Mouse (Mus musculus) spleen, postnatal 4 days (tissue): Measurements from ENCODE around the gene Atp8a2.
A peak's percentile ranks its signal among the peaks of the same experiment; 100 is the strongest.

Experiments used
- DNase-seq, 2 experiments: peaks; one replicate each; pipeline ENCODE4 v3.0.0; 2022; ENCODE audit warnings: low spot score in 2 of 2

Atp8a2 gene

DNA sequence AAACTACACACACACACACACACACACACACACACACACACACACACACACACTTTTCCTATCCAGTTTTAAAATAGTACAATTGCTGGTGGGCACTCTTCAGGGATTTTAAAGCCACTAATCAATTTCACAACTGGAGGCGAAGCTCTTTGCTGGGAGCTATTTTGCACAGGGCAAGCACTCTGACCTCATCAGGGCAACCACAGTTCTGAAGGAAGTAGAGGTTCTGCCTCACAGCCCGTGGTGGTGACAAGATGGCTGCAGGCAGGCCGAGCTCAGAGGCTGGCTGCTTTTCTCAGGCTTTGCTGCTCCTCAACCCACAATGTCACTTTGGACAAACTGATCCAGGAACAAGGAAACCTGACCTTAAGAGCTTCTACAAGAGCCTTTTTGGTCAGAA is 590.0 kb downstream of the Atp8a2 start:
- no peak for DNase-seq

- DNase-seq: peak; percentile 55 to 87
Observed at GRCm38 (mm10) chr14:59605671-59606353, 591.2 kb downstream of the Atp8a2 start.

DNA sequence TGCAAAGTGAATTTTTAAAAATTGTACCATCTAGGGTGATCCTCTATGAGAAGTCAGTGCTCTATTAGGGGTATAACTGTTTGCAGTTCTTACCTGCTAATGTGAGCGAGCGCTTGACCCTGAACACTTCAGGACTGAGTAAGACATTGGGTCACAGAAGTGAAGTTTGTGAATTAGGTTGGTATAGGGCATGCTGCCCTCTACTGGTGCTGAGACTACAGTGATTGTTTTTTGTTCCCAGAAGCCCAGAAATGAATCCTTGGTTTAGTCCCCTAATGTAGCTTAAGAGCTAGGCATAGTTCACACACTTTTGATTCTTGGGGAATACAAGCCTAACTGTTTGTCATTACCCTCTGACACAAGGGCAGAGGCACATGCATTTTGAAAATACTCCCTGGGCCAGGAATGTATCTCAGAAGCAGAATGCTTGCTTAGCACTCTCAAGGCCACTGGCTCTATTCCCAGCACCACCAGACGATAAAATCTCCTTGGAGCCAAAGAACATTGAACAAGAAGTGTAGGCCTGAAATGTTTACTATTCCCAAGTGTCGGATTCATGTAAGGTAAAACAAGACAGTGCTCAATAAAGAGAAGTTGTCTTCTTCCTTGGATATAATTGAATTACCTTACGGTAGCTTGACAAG is 592.9 kb downstream of the Atp8a2 start:
- no peak for DNase-seq

GRCm38 (mm10) chr14:59598260-59598627 is 598.7 kb downstream of the Atp8a2 start:
- no peak for DNase-seq

GRCm38 (mm10) chr14:59597398-59598259 is 599.4 kb downstream of the Atp8a2 start, which contains the start of gene Cdadc1:
TSS of gene Cdadc1 (minus strand) at chr14:59597959.
- DNase-seq: peak; percentile 94 to 98

DNA sequence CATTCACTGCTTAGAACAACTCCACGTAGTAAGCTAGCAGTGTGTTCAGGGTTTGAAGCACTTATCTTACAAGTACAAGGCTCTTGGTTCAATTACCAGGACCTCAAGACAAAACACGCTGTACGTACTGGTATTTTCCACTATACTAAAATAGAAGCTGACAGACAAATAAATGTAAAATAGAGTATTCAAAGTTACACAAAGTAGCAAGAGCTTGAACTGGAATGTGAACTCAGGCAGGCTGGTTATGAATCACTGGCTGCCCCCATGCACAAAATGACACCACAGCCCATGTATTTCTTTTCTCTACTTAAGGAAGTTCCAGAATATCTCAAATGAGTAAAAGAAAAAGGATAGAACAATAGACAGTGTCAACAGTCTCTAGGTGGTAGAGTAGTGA is 602.0 kb downstream of the Atp8a2 start:
- DNase-seq: no peak

- peak in 1 of 2 experiments; percentile 24 for DNase-seq
Observed at GRCm38 (mm10) chr14:59592593-59592992, 604.4 kb downstream of the Atp8a2 start.

DNA sequence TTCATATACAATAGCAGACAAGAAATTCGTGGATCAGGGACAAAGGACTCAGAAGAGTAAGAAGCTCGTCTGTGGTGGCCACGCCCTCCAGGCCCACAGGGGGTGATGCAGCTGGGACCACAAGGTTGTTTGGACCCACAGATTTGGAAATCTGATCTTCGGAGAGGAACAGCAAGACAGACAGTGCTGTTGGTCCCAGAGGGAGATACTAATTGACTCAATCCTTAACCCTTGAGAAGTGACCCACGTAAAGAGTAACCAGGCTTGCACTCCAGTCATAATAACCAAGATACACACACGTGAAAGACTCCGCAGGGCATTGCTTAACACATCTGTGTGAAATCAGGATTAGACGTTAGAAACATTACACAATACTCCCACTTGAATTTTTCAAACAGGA is 605.1 kb downstream of the Atp8a2 start:
- peak in 1 of 2 experiments; percentile 53 for DNase-seq

- peak in 1 of 2 experiments; percentile 59 for DNase-seq
Observed at GRCm38 (mm10) chr14:59590614-59591013, 606.4 kb downstream of the Atp8a2 start.
